Mouse (Mus musculus) right cerebral cortex, adult 2 months (tissue): ENCODE data around the gene Crybg2.

Experiments used
- DNase-seq, 2 experiments: peaks; one replicate each; pipeline ENCODE4 v3.0.0; 2021 to 2022; ENCODE audit warnings: low spot score in 2 of 2

The Crybg2 gene

DNA sequence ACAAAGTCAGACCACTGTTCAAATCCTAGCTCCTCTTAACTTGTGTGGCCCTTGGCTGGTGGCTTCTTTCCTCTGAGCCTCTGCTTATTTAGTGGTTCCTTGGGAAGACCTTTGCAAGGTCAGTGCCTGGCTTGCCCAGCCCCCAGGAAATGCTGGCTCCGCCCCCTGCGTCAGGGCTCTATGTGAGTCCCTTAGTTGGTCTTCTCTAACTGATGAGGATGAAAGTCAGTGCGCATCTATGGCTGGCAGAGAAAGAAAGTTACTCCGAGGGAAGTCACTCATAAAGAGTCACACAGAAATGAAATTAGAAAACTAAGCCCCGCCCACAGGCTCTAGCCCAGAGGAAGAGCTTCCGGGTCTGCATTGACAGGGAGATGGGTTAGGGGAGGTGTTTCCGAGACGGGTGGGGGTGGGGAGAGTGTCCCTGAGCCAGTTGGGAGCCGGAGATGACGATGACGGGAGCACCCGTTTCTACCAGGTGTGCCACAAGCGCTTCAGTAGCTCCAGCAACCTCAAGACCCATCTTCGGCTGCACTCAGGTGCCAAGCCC lies 2.4 kb upstream of the Crybg2 start:
- DNase-seq: no peak

DNA sequence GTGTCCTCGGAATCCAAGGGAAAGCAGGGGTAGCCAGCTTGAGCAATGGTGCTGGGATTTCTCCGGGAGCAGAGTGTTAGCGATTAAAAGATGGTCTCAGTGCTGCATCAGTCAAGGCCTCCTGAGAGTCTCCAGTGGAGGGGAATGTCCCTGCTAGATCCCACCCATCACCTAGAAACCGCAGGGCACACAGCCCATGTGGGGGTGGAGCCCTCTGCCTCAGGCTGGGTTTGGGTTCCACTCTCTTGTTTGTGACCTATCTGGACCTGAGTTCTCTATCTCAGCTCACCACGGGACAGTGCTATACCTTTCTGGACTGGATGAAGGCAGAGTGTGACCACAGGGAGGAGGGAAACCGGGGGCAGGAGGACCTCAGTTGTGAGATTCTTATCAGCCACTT lies 1.7 kb upstream of the Crybg2 start:
- DNase-seq: no peak

DNA sequence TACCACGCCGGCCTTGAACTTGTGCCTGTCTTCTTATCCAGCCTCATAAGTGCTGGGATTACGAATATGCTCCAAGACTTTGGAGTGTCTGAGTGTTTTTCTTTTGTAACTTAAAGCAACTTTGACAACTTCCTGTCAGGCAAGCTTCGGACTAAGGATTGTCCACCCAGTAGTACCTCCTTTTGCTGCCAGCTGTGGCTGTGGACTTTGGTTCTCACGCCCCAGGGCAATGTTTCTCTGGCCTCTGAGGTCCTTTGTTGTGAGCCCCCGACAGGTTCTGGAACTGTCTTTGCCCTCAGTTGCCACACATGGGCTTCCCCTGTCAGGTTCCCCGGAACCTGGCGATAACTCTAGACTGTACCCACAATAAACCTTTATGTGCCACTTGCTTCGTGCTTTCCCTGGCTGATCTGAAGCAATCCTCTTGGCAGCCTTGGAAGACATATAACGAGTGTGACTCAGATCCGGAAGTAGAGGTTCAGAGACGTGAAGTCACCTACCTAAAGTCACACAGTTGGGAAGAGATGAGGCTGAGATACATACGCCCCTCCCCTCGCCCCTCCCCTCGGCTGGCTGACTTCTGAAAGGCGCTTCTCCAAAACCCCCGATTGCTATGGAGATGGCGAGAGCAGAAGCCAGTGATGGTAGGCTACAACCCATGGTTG lies 683 bp downstream of the Crybg2 start:
- DNase-seq: no peak

DNA sequence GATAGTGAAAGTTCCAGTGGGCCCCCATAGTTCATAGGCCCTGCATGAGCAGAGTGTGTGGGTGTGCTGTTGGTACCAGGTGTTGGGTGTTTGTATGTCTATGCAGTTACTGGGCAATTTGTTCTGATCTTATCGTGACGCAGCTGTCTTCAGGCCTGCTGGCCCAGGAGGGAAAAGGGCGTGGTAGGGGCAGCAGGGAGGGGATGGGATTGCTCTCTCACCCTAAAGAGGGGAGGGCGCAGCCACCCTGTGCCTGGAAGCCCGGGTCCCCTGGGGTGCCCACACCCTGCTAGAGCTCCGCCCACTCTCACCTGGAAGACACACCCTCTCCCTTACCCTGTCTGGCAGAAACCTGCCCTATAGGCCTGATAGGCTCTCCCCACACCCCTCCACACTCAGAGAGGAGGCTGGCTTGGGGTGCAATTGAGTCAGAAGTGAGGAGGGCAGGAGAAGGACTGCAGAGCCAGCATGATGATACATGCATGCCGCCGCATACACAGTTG lies 1.4 kb downstream of the Crybg2 start:
- DNase-seq: no peak

DNA sequence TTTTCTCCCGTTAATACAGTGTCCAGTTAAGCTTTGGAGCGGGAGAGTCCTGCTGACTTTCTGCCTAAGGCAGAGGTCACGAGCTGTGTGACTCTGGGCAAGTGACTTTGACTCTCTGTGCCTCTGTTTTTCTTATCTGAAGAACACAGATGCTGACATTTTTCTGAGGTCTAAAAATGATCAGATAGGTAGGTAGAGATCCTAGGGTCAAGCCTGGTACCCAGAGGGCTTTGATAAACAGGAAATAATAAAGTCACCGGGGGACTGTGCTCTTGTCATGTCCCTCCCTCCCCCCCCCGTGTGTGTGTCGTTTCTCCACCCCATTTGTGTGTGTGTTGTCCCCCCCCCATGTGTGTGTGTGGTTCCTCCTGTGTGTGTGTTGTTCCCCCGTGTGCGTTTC lies 1.9 kb downstream of the Crybg2 start:
- DNase-seq: no peak

DNA sequence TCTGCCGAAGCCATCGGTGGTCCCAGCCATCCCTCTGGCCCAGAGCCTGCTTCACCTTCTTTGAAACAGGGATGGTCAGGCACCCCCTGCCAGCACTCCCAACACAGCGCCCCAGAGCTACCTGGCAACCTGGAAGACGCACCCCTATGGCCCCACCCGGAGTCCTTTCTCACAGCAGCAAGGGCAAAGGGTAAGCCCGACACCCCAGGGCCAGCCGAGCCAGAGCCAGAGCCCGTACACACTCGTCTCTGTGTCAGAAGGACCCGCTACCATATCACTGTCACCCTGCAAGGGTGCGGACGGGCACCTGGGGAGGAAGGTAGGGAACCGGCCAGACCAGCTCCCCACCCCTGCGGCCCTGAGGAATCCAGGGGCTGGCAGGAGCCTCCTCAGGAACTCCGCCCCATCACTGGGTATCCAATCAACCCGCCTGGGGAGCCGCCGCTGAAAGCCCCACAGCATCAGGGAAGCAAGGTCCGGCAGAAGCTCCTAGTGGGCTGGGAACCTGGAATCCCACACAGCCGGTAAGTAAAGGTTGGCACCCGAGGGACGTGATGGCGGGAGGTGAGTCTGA lies 4.9 kb downstream of the Crybg2 start:
- DNase-seq: no peak

DNA sequence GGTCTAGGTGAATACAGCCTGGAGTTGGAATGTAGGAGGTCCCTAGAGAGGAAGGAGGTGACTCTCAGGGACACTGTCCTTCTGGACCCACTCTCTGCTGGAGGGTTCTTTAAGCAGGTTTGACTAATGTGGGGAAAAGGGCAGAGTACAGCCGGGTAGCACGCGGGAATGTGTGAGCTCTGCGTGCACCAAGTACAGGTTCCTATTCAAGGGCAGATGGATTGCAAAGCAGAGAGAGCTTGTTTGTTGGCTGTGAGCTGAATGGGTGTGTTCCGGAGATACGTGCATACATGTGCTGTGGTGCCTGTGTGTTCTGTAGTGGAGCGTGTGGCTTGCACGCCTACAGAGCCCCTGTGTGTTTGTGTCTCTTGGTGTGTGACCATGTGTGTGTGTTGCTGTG lies 6.8 kb downstream of the Crybg2 start:
- DNase-seq: no peak

DNA sequence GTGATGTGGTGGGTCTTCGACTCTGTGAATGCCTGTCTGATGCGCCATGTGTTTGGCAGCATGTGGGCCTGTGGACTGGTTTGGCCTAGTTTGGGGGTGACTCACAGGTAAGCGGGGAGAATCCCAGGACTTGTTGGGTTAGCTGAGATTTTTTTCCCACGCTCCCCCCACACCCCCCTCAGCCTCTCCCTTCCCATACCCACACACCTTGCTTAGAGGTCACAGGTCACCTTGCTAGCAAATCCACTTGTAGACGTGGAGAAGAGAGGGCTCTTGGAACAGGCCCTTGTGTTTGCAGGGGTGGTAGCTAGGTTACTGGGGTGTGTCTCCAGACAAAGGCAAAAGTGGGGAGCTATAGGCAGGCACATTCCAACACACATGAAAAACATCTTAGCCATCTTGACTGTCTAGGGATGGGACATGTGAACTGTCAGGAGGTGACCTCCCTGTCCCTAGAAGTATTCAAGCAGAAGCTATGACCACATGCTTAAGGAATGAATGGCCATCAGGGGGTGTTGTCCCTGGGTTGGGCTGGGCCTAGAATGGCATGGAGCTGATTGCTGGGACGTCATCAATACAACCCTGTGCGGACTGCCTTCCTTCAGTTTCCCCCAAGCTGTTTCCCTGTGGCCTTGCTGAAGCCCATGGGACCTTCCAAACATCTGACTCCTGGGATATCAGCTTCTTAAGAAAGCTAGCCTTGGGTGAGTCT lies 7.4 kb downstream of the Crybg2 start:
- no peak for DNase-seq

DNA sequence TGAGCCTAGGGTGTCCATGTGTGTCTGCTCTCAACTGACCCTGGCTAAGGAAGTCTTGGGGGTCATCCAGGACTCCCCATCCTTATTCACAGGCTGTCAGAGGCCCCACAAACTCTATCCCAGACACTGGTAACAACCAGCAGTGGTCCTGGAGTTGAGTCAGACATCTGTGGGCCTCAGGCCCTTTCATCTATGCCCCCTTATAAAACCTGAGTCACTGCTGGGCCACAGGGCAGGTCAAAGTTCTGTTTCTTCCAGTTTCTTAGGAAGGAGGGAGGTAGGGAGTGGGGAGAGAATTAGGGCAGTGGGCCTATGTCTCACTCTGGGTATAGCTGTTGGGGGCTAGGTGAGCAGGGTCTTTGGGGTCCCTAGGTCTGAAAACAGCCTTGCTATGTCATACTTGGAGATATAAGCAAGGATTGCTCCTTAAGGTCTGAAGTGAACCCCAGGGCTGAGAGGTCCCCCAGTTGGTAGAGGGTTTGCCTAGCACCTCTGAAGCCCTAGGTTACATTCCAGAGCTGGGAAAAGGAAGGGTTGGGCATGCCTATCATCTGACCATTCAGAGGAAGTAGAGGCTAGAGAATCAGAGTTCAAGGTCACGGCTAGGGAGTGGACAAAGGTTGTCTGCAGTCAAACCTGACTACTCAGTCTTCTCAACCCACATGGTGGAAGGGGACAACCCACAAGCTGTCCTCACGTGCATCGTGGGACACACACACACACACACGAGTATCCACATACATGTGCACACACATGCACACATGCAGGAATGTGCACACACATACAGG lies 8.4 kb downstream of the Crybg2 start:
- DNase-seq: no peak

DNA sequence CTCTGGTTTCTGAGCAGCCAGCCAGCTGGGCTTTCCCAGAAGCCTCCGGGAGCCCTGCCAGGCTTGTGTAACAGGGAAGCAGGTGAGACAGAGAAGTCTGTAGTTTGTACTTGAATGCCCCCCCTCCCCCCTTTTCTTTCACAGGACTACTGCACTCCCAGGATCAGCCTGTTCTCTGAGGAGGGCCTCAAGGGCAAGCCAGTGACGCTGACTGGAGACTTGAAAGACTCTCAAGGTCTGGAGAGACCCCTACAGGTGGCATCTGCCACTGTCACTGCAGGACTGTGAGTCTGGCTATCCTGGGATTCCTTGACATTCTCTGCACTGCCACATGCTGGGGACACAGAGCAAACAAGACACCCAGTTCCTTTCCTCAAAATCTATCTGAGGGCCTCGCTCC lies 18.1 kb downstream of the Crybg2 start:
- peak; percentile 46 to 49 for DNase-seq

DNA sequence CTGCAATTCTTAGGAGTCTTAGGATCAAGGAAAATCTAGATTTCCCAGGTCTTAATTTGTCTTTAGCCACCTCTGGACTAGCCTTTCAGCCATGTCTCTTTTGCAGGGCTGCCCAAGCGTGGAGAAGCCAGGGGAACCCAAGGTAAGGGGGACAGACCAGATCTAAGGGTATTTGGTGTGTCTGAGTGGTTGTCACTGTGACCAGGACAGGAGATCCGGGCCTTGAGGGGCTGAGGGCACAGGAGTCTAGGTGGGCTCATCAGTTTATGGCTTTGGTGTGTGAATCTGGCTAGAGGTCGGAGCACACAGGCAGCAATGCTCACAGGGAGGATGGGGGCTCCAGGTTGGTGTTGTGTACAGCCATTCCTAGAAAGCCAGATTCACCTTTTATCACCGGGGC lies 20.1 kb downstream of the Crybg2 start:
- DNase-seq: no peak

DNA sequence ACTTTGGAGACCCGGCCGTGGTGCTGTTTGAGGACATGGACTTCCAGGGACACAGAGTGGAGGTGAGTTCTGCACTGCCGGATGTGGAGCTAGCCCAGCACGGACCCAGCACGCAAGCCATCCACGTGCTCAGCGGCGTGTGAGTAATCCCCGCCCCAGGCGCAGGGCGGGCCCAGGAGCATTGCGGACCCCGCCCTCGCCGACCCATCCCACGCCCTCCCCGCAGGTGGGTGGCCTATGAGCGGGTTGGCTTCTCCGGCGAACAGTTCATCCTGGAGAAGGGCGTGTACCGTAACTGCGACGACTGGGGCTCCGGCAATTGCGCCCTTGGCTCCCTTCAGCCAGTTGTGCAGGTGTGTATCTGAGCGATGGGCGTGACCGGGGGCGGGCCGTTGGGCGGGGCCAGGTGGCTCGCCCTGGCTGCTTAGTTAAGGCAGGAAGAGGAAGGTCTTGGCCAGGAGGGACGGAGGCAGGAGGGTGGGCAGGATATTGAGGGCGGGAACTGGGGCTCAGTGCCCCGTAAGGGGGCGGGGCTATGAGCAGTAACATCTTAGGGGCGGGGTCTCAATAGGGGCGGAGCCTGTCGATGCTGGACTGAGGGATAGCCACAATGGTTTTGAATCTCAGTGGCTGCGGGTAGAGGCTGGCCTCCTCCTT lies 21.2 kb downstream of the Crybg2 start:
- peak; percentile 75 to 80 for DNase-seq

DNA sequence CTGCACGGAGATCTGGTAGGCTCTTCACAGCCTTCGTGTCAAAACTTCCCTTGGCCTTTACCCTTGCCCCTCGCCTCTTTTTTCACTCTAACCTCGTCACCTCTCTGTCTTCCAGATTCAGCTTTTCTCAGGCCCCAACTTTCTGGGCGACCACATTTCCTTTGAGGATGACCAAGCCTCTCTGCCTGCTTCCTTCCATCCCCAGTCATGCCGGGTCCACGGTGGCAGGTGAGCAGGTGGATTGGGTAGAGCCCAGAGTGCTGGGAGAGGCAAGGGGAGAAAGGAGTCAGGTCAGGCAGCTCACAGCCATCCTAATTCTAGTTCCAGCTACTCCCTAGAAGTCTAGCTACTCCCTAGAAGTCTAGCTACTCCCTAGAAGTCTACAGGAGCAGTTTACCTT lies 21.8 kb downstream of the Crybg2 start:
- DNase-seq: no peak

DNA sequence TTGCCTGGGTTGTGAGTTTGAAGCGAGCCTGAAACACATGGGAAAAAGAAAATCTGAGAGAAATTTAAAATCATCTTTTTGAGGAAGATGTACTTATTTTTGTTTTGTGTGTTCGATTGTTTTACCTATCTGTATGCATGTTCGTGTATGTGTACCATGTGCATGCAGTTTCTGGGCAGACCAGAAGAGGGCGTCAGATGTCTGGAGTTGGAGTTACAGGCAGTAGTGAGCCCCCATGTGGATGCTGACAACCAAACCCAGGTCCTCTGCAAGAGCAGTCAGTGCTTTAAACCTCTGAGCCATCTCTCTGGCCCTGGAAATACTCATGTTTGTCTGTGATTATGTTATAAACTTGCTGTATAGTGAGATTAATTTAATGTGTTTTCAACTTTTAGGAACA lies 24.4 kb downstream of the Crybg2 start:
- no peak for DNase-seq

DNA sequence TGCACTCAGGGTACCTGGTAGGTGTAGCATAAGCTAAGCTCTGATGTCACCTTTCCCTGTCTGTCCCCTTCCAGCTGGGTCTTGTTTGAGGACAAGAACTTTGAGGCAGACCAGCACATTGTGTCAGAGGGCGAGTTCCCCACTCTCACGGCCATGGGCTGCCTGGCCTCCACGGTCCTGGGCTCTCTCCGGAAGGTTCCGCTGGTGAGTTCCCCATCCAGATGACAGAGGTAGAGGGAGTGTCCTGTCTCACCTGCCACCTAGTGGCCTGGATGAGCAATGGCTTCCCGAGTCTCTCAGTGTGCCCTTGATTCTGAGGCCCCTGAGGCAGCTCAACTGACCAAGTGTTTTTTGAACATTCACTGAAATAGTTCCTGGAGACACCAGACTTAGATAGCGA lies 26.8 kb downstream of the Crybg2 start:
- DNase-seq: no peak

DNA sequence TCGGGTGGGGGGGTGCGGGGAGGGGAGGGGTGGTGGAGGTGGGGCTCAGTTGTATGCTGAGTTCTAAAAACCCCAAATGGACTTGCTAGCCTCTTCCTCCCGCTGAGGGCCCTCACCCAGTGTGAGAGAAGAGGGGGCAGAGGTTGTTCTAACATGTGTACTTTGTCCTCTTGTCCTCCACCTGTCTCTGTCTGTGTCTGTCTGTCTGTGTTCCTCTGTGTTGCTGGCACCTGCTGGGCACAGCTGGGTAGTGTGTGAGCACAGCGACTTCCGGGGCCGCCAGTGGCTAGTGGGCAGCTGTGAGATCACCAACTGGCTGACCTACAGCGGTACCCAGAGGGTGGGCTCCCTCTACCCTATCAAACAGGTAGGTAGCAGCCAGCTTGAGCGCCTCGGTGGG lies 28.4 kb downstream of the Crybg2 start:
- DNase-seq: no peak

DNA sequence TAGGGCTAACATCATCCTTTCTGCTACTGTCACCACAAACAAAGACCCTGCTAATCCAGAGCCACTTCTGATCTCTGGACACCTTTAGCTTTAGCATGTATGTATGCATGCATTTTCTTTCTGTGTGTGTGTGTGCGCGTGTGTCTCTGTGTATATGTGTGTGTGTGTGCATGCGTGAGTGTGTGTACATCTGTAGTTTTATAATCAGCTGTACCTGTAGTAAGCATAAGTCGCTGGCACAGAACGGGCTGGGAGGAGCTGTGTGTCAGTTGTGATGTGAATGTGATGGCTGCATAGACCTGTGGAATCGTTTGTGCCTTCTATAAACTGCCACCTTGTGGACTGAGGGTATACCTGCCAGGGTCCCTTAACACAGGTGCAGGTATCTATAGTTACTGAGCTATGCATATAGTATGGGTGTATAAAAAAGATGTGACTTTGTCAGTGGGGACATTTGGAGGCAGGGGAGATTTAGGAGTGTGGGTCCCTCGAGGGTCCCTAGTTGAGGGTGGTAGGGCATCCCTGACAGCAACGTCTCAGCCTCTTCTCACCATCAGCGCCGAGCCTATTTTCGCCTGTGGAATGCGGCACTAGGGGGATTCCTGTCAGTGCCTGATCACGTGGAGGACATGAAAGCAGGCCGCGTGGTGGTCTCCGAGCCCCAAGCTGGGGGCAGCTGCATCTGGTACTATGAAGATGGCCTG lies 30.1 kb downstream of the Crybg2 start:
- no peak for DNase-seq

DNA sequence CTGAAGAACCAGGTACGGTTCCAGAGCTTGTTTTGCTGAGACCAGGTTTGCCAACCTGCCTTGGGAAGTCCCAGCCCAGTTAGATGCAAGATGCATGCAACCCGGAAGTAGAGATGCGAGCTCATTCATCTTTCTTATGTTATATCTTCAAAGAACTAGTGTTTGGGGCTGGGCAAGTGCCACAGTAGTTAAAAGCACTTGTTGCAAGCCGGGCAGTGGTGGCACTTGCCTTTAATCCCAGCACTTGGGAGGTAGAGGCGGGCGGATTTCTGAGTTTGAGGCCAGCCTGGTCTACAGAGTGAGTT lies 30.6 kb downstream of the Crybg2 start:
- no peak for DNase-seq

DNA sequence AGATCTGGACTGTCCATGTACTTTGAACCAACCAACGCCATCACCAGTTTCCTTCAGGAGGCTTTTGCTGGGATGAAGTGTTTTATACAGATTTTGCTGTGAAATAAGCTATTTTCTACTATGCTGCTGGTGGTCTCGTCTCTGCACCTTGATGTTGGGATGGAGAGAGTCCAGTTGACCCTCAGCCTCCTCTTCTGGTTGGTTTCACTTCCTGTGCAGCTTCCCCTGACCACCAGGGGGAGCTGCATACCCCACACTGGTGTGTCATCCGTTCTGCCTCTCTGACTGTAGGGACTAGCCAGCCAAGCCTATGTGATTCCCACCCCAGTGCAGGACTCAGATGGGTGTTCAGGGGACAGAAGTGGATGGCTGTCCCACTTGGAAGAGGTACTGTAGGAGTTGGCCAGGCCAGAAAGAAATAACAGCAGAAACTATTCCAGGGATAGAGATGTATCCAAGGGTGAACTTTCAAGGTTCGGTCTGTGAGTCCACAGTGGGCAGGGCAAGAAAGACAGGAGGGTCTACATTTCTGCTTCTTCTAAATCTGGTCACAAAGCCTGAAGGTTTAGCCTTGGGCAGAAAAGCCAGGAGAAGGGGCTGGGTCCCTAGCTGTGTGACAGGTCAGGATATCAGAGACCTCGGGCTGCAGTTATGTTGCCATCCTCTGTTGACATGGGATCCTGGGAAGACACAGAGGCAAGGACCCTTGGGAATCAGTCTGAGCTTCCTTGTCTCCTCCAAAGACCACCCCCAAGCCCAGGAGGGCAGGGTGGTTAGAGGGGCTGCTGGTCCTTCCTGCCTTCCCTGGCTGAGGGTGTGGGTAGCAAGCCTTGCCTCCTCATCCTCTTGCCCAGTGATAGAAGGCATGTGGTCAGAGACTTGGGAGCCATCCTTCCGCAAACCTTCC lies 32.0 kb downstream of the Crybg2 start:
- DNase-seq: peak in 1 of 2 experiments; percentile 37

DNA sequence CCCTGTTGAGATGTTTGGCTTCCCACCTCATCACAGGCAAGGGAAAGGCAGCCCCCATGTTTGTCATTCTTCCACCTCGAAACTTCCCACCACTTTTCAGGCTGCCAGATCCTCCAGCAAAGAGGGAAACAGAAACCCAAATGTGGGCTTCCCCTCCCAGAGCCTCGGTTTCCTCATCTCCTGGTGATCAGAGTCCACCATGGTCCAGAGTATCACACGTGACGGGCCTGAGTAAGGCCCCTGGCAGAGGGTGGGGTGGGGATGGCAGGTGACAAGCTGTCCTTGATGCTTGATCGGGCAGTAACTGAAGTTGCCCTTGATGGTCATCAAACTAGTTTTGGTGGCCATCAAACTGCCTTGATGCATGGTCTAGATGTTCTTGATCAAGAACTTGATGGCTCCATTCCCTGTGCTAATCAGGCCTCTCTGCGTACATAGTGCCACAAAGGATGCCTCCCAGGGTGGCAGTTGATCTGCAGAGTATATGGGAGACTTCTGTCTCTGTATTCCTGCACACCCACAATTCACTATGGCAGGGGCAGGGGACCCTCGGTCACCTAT lies 33.5 kb downstream of the Crybg2 start:
- DNase-seq: no peak
